Mouse (Mus musculus) urinary bladder, adult 2 months (tissue): Measurements from ENCODE around the gene Brox. TPM values are rescaled to one million over a fixed set of nuclear protein-coding genes. Genes with fewer than 3 reads are reported as not detected.

Source experiments
- DNase-seq: peaks from one replicate; pipeline ENCODE4 v3.0.0; 2022; ENCODE audit warnings: low spot score
- polyA plus RNA-seq: library from polyadenylated mRNA; depleted of rRNA; stranded (reverse); fragments of >200 nt; gene quantifications from 2 replicates; pipeline ENCODE4 v1.2.3, GENCODE M21; 2012; rRNA removed

The Brox gene
- polyA plus RNA-seq, 1 experiment: 40.9 TPM

DNA sequence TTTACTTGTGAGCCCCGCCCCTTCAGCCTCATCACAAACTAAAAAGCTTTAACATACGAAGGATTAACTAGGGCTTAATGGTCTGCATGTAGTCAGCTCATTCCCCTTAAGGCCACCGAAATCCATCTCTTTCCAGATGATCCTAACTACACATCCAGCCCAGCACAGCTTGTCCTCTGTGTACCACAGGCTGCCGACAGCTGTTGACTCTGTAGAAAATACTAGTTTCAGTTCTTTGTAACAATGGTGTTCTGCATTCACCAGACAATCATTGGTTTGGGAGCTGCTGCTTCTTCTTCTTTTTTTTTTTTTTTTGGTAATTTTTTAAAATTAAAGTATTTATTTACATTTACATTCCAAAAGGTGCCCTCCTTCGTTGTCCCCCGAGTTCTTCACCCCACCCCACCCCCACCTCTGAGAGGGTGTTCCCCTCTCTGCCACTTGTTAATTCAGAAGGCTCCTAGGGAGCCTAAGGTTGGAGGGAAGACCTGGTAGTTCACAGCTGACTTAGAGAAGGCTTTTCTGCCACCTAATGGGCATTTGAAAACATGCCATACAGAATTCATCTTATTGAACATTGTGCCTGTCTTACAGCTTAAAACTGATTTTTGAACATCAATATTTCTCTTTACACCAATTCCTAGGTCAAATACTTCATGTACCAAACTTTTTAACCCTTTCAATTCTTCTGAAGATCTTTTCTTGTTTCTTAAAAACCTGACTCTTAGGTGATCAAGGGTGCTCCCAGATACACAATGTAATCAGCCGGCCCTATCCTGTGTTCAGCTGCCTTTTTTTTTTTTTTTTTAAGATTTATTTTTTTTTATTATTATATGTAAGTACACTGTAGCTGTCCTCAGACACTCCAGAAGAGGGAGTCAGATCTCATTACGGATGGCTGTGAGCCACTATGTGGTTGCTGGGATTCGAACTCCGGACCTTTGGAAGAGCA lies 23.9 kb downstream of the Brox start:
- no peak for DNase-seq

- no peak for DNase-seq
Measured at GRCm38 (mm10) chr1:183267666-183268065, 29.4 kb downstream of the Brox start.

DNA sequence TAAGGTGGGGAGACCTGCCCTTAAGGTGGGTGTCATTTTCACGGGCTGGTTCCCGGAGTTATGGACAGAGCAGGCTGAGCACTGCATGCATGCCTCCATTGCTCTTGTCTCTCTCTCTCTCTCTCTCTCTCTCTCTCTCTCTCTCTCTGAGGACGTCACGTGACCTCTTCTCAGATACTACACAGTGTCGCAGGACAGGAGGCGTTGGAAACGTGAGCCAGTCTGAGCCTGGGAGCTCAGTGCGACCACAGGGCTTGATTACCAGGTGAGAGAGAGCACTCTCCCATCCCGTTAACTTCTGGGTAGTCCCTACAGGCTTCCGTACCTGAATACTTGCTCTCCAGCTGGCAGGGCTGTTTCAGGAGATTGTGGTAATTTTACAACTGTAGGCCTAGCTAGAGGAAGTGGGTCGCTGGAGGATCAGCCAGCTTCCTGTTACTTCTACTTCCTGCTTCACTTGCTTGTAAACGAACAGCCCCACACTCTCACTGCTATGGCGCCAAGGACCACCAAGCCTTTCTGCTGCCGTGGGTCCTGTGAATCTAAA lies 31.1 kb downstream of the Brox start:
- no peak for DNase-seq

DNA sequence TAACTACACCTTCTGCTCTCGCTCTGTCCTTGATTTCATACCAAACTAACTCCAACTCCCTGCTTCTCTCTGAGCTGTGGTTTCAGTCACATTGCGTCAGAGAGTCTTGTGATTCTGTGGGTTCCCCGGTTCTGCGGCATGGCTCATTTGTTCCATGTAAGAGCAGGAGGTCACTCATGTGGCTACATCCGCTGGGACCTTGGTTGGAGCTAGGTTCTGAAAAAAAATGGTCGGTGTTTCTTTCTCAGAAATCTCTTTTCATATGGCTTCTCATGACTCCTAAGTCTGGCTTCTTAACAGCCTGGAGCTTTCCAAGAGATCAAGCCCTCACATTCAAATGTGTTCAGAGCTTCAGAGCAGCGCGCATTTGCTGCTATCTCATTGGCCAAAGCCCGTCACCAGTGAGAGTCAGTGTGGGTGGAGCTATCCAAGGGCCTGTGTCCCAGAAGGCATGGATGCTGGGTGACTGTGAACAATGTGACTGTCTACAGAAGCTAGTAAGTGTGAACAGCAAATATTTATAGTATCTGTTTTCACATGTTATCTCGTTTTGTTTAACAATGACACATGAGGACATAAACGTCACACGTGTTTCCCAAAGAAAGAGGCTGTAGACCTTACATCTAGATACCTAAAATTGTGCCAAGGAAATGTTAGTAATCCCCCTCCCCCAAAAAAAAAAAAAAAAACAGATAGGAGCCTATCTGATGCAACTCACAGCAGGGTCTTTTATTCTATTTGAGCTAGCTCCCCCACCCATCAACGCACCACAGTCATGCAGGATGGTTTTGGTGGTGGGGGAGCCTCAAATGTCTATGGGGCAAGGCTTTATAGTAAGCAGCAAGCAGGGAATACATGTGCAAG lies 32.7 kb downstream of the Brox start:
- DNase-seq: no peak

DNA sequence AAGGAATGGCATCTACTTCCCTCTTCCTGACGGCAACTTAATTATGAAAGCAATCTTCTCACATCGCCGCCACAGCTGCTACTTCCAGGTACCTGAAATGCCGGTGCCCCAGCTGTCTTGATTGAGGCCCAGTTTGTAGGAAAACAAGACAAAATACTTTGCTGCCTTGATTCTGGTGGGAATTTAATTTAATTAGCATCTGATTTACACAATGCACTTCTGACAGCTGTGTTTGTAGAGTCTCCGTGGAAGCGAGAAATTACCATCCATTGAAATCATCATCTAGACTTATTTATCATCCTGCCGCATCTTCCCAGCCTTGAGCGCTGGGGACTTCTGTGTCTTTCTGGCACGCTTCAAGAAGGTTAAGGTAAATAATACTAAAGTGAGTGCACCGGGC lies 44.5 kb downstream of the Brox start:
- no peak for DNase-seq

GRCm38 (mm10) chr1:183251818-183252217 lies 45.3 kb downstream of the Brox start:
- no peak for DNase-seq

GRCm38 (mm10) chr1:183250612-183251011 lies 46.5 kb downstream of the Brox start:
- DNase-seq: no peak

DNA sequence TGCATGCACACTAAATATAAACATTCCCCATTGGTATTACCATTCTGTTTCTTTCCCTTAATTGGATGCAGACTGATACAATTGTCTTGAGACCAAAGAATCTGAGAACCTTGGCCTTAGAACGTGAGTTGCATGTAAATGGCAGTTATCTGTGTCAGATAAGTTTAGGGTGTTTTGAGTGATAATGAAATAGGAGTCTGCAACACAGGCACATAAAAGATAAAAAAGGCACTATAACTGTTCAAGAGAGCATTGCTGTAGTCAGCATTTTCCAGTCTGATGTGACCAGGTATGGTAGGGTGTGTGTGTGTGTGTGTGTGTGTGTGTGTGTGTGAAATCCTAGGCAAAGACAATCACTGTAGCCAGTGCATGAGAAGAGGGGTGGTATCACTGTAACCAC lies 48.9 kb downstream of the Brox start:
- DNase-seq: no peak

- DNase-seq: no peak
Measured at GRCm38 (mm10) chr1:183243293-183243692, 53.8 kb downstream of the Brox start.

- no peak for DNase-seq
Measured at GRCm38 (mm10) chr1:183237901-183238300, 59.2 kb downstream of the Brox start.

DNA sequence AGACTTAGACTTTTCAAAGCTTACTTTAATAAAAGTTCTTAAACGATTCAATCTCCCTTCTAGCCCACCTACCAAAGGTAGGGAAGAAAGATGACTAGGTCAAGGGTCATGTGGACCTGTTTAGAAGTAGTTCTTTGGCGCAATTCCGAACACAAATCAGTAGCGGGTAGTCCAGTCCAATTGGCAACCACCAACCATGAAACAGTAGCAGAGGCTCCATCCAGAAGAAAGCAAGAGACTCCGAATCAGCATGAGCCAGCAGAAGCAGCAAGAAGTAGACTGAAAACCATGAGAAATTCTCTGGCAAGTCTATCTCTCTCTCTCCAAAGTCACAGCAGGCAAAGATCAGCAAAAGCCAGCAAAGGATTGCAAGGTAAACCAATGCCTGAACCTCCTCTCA lies 60.6 kb downstream of the Brox start:
- DNase-seq: no peak

- DNase-seq: no peak
Measured at GRCm38 (mm10) chr1:183233679-183234174, 63.3 kb downstream of the Brox start.

DNA sequence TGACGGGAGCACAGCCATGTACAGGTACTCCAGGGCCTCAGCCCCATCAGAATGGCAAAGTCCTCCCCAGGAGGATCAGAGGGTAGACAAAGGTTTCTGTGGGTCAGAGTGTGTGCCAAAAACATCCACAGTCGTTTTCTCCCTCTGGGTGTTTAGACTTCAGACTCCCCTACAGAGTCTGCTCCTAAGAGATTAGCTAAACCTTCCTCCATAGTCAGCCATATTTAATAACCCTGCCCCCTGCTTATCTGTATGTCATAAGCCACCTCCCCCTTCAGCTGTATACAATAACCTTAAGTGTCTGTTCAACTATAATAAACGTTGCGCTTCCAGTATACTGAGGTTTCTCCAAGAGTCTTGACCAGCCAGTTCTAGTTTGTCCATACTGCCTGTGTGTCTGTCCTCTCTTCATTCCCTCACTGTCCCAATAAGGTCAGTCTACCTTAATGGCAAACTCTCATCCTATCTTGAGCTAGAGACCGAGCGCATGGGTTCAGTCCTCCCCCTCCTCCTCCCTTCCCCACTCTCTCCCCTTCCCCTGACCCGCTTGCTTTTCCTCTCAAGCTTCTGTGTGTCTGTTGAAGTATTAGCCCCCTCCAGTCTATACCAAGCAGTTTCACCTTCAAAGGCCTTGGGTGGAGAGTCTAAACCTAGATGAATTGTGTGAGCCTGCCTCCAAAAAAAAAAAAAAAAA lies 63.9 kb downstream of the Brox start:
- DNase-seq: no peak

DNA sequence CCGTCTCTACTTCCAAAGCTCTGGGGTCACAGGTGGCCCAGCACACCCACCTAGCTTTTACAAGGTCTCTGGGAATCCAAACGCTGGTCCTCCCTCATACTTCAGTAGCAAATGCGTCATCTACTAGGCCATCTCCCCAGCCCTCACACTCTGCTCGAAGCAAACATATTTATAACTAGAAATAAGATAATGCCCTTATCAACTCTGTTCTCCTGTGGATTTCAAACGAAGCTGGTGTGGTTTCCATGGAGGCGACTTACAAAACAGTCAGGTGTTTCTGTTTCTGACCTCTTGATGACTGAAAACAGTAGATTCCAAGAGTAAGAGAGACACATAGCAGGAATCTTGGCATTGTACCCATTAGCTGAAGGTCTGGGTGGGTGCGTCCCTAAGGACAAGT lies 69.6 kb downstream of the Brox start:
- no peak for DNase-seq

Other genes starting within 250 kb of the Brox start
- 5.2 and 7.8 TPM in 2 replicates for gene Disp1, start 75.7 kb downstream of the Brox start, polyA plus RNA-seq
- gene Aida, start 679 bp downstream of the Brox start, polyA plus RNA-seq: 67.5 and 70.7 TPM in 2 replicates
- gene Mia3, start 72.3 kb upstream of the Brox start, polyA plus RNA-seq: 98.3 and 111 TPM in 2 replicates
- gene Taf1a, start 91.7 kb upstream of the Brox start, polyA plus RNA-seq: 32.8 and 43.1 TPM in 2 replicates
- 0.27 and 0.34 TPM in 2 replicates for gene Hhipl2, start 120.9 kb upstream of the Brox start, polyA plus RNA-seq